Mouse (Mus musculus): ENCODE measurements around the gene Setd4.

Gene Setd4

DNA sequence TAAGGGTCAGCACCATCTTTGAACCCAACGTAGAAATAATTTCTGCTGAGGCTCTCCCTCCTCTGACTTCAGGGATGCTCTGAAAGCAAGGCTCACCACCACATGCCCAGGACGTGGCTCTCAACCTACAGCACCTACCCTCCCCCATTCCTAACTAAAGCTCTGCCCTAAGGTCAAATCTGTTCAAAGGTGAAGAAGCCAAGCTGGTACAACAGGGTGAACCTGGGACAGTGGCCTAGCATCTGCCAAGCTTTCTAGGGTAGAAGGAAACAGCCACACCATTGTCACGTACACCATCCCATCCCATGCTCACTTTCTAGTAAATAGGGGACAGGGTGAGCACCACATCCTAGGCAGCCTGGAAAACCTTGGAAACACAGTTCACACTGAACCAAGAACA lies 11.2 kb downstream of the Setd4 start:
- no peak for DNase-seq (ENCODE audit: low read depth, low spot score)

DNA sequence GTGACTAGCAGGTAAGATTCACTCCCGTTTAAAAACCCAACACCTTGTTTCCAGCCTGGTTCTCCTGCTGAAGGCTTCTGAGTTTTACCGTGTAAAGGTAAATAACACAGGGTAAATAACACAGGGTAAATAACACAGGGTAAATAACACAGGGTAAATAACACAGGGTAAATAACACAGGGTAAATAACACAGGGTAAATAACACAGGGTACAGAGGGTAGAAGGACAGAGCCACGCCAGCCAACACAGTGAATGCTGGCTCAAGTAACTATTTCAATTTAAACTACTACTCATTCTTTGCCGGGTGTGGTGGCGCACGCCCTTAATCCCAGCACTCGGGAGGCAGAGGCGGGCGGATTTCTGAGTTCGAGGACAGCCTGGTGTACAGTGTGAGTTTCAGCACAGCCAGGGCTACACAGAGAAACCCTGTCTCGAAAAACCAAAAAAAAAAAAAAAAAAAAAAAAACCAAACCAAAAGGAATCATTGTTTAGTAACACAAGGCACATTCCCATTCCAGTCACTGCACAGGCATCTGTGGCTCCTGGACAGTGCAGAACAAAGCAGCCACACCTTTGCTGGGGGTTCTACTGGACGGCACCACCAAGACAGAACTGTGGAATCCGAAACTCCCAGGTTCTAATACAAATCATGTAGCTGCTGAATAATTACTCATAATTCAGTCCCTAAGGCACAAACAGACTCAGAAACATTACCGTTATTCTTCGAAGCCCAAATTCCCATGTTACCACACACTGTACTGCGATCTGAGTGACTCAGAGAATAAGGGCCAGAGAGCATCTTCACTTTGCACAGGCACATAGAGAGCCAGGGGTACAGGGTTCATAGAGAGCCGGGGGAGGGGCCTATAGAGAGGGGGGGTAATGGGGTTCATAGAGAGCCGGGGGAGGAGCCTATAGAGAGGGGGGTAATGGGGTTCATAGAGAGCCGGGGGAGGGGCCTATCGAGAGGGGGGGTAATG lies 12.1 kb downstream of the Setd4 start:
- DNase-seq (ENCODE audit: low read depth, low spot score), result no peak

DNA sequence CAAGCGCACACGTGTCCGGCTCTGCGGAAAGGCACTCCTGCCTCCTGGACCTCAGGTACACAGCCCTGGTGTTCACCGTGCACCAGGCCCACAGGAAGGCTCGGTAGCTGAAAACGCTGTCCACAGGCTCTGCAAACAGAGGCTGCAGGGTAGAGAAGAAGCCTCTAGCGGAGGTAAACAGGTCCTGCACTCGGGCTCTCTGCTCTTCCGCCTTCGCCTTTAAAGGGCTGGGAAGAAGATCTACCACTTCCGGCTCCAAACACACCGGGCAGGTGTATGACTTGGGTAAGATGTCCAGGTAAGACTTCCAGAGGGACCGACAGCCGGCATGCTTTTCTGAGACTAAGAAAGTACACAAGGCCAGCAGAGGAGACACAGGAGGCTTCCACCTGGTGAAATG lies 12.9 kb downstream of the Setd4 start:
- no peak for DNase-seq (ENCODE audit: low read depth, low spot score)

DNA sequence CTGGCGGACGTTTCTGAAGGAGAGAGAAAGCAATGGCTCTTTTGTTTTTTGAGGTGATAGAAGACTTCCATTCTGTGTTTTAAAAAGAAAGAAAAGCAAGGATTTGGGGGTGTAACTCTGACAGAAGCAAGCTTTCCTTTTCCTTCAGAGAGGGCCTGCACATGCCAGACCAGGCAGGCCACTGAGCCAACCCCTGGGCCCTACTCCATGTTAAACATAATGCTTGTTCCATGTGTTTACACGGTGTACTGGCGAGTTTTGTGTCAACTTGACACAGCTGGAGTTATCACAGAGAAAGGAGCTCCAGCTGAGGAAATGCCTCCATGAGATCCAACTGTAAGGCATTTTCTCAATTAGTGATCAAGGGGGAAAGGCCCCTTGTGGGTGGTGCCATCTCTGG lies 15.6 kb downstream of the Setd4 start:
- no peak for DNase-seq (ENCODE audit: low read depth, low spot score)

DNA sequence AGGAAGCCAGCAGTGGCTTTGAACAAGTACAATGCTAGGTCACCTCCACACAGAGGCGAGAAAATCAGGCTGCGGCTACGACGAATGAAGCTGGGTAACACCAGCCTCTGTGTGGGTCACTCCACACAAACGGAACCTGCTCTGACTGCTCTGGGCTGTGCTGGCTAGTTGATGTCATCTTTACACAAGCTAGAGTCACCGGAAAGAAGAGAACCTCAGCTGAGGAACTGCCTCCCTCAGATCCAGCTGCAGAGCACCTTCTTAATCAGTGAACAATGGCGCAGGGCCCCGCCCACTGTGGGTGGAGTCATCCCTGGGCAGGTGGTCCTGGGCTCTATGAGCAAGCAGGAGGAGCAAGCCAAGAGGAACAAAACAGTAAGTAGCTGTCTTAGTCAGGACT lies 17.5 kb downstream of the Setd4 start:
- DNase-seq (ENCODE audit: low read depth, low spot score), result peak; percentile 71

DNA sequence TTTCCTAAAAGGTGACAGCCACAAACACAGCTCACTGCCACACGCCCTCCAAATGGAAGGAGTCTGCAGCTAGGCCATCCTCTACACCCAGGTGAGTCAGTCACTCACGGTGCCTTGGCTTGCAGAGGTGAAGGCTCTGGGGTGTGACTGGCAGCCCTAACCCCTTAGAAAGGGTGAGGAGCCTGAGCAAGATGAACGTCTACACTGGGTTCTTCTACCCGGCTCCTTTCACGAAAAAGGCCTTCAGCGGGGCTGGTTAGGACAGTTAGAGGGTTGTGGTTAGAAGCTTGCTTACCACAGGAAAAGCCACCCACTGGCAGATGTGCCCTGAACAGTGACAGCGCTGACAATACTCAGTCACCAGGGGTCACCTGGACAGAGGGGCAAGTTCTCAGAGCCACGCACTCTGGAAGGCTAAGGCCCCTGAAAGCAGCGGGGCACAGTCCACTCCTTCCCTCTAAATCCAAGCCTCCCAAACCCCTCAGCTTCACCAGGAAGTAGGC lies 18.1 kb downstream of the Setd4 start:
- peak; percentile 70 for DNase-seq (ENCODE audit: low read depth, low spot score)

DNA sequence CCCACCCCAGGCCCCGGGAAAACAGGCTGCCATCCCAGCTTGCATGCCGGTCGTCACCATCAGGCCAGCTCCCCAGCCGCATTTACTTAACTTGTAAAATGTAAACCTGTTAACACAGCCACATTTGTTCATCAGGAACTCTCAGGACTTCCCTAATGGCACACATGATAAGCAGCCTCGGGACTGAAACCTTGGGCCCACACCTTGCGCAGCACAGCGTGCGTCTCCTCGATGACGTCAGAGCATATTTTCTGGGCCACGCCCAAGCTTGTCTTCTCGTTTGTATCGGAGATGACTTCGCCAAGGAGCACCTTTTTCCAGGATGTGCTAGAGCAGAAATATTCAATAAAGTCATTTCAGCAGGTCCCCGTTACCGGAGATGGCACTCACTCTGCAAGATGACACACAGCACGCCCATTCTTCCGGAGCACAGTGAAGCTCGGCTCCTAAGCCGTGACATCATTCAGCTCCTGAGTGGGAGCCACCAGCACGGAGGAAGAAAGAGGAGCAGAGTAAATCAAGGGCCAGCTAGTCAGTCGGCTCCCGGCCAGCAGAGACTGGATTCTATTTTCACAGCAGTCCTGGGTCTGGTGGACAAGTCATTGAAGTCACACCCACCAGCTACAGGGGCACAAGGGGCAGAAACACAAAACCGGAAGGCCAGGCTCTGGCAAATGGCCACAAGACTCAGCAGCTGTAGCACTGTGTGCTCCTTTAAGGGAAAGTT lies 18.7 kb downstream of the Setd4 start:
- DNase-seq (ENCODE audit: low read depth, low spot score), result peak; percentile 54

DNA sequence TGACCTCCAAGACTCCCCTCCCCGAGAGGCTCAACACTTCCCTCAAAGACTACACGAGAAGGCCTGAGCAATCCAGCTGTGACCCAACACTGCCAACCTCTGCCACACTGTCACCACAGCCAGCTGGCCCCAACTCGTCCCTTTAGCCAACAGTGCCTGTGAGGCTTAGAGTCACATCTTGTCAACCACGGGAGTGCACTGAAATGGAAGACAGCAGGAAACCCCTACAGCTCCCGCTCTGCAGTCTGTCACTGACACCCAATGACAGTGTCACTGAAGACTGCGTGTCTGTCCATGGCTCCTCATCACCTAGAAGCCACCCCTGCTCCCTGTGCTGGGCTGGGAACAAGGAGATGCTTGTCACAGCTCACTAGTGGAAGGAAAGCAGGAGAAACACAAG lies 22.7 kb downstream of the Setd4 start:
- no peak for DNase-seq (ENCODE audit: low read depth, low spot score)

DNA sequence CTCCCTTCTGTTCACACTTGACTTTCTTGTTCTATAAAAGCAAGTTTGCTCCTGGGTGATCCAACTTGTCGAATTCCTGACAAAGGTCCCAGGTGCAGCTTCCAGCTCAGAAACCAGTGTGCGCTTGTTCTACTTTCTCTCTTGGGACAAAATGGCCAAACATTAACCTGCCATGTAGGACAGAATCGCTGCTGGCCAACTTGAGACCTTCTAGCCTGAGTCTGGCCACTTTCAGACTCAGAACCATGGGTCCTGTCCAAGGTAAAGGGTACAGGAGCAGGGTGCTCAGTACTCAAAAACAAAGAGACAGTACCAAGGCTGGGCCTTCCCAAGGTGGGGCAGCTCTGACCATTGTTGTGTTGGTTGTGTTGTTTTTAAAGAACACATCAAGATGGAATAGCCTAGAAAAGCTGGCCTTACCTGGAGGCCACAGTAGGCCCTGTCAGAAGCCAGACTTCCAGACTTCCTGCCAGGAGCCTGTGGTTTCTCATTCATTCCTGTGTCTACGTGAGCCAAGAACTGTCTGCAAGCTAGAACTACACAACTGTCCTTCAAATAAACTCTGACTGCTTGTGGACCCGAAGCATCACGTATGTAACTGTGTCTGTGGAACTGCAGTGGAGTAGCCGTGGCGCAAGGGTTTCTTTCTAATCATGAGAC lies 25.4 kb downstream of the Setd4 start:
- no peak for DNase-seq (ENCODE audit: low read depth, low spot score)

DNA sequence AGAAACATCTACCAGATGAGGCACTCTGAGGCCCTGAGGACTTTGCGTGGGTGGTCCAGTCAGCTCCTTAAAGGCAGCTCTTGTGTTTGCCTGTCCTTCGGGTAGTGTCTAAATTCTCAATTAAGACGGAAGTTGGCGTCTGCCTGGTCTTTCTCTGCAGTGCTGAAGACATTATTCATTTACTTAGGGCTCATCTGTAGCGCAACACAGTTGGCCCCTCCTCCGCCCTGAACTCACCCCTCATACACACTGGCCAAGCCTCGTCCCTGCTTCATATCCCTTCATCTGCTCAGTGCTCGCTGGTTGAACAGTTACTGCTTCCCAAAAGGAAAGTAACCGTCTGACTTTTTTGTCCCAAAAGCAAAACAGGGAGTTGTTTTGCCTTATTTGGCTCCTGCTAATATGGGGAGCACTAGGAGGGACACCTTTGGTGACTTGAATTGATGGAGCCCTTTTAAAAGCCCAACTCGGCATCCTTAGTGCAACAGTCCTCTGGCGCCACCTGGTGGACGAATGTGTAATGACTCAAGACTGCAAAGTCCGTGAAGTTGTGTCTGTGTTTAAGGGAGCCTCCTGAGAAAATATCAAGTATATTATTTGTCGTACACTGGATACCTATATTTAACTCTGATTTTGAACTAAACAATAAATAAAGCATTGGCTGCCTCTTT lies 27.3 kb downstream of the Setd4 start:
- DNase-seq (ENCODE audit: low read depth, low spot score), result peak; percentile 78

DNA sequence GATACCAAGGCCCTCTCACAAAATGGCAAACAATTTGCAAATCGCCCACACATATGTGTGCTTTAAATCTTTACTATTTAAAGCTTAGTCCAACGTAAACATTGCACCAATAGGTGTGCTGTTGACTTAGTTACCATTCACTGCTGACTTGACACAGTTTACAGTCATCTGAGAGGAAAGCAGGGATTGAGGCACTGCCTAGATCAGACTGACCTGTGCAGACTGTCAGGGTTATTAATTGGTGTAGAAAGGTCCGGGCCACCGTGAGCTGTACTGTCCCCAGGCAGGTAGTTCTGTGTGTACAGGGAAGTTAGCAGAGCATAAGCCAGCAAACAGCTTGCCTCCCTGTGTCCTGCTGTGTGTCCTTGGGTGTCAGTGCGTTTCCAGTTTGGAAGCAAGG lies 28.3 kb downstream of the Setd4 start:
- no peak for DNase-seq (ENCODE audit: low read depth, low spot score)

DNA sequence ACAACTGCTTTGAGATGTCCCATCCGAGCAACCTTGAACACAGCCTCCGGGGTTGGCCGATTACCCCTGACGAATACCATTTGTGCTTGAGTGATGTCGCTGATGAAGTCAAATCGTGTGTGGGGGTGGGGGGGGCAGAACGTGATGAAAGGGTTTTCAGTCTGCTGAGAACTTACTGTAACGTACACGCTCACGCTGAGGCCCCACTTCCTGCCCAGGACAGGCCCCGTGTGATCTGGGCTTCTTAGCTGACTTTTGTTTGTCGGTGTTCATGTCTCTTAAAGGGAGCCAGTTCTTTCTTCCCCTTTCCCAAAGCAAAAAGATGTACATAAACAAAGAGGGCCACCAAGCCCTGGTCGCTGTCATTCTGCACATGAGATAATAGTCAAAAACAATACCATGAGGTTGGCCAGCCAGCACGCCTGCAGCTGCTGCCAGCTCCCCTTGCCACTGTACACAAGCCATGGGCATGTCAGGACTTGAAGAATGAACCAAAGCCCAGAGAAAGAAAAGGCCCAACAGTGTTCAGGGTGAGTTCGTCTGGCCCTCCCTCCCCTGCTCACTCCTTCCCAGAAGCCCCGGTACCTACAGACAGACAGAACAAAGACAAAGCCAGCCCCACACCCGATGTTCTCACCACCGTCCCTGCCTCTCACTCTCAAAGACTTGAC lies 29.2 kb downstream of the Setd4 start:
- DNase-seq (ENCODE audit: low read depth, low spot score), result peak; percentile 90

DNA sequence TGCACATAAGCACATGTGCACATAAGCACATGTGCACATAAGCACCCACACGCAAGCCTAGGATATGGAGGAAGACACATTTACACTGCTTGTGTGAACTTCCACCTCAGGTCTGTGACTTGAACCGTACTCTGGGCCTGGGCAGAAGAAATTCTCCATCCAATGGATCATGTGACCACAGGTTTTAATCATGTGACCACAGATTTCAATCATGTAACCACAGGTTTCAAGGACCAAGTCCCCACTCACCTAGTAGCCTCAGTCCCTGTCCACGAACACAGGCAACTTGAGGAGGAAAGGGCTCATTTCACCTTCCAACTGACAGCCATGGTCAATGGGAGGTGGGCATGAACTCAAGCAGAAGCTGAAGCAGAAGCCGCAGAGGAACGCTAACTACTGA lies 30.4 kb downstream of the Setd4 start:
- DNase-seq (ENCODE audit: low read depth, low spot score), result no peak

DNA sequence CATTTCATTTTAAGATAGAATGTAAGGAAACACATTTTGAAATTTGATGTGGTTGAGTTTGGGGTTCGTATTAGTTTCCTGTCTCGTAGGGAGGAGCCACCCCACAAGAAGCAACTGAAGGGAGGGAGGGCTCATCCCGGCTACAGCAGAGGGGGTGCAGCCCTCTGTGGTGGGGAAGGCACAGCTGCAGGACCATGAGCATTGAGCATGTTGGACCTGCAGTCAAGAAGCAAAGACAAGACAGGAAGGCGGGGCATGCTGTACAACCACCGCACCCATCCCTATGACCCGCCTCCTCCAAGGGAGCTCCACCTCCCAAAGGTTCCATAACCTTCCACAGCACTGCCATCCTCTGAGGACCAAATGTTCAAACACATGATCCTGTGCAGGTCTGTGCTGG lies 31.5 kb downstream of the Setd4 start:
- peak; percentile 84 for DNase-seq (ENCODE audit: low read depth, low spot score)

DNA sequence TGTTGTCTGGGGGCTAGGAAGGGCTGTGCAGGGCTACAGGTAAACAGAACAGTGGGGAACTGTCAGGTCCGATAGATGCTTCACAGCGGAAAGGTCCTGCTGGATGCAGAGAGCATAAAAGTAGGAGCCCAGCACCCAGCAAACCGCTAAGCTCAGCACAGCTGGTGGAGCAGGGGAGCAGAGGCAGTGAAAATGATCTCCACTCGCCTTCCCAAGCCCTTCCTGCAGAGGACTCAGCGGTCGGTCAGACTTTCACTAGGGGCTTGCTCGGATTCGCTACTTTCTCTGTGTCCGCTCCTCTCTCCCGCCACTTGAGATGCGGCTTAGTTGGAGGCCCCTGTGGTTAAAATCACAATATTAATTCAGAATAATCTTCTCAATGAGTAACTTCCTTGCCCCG lies 45.4 kb downstream of the Setd4 start:
- no peak for DNase-seq (ENCODE audit: low read depth, low spot score)

DNA sequence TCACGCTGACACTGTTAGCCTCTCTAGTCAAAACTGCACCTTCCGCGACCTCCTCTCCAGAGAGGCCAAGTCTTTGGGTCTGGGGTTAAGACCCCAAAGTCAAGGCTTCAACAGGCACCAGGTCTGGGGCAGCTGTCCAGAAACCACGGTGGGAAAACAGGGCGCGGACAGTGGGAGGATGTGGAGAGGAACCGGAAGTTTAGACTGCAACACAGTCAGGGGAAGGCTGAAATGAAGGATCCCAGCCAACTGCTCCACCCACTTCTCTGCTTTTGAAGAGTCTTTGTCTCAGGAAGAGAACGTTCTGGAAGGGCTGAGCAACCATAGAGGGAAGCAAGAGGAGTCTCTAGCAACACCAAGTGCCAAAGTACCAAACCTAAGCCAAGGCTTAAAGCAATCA lies 46.2 kb downstream of the Setd4 start:
- DNase-seq (ENCODE audit: low read depth, low spot score), result no peak

DNA sequence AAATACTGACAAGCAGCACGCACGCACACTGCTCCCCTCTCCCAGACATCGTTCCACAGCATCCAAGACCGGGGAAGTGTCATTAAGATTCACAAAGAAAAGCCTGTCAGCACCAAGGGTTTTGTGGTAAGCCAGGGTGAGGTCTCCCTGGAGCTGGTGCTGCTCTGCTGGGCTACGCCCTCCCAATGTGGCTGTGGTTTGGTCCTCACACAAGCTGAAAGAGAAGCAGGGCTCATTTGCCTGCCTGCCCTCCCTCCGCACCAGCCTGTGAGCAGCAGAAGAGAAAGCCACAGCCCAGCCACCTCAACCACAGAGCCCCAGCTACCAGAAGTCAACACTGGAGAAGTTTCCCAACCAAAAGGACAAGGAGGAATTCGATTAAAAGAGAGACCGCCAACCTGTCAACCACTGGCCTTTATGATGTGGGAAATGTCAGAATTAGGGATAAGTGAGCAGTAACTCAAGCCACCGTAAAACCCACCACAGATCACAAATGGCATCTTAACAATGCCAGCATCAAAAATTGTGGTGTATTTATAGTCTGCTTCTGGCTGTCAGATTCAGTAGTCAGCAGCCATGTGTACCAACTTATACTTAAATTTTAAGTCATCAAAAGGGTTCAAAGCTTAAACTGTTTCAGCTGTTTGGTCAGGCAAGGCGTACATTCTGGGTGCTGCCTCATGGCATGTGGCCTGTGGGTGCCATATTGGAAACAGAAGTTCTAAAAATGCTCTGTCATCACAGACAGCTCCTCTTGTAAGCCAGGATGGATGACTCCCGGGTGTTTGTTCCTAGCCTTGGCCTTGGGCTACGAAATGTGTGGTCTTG lies 51.0 kb downstream of the Setd4 start:
- peak; percentile 85 for DNase-seq (ENCODE audit: low read depth, low spot score)

DNA sequence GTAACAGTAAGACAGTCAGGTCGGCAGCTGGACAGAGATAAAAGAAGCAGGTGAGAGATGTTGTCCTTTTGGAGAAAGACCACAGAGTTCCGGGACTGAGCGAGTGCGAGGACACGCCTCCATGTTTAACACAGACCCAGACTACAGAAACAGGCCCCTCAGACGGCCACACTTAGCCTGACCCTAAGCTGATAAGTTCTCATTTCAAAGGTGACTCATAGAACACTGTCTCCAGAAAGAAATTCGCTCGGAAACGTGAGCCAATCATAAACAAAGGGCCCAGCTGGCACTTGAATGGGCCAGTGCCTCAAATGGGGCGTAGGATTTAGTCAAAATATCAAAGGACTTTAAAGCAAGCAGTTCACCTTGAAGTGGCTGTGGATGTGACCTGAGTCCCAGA lies 54.6 kb downstream of the Setd4 start:
- DNase-seq (ENCODE audit: low read depth, low spot score), result no peak

DNA sequence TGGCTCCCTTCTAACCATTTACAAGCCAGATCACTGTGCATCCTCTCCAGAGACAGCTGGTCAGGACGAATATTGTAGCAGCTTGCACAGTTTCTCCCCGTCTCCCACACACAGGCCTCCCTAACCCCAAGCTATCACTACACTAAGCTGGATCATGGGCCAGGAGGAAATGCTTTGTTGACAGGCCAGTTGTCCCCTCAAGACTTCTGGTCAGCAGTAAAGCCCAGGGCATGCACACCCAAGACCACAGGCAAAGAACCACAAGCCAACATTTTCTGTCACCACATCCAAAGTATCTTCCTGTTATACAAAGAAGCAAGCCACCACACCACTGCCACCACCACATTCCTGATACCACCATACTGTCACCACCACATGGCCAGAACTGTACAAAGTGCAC lies 55.8 kb downstream of the Setd4 start:
- DNase-seq (ENCODE audit: low read depth, low spot score), result no peak

DNA sequence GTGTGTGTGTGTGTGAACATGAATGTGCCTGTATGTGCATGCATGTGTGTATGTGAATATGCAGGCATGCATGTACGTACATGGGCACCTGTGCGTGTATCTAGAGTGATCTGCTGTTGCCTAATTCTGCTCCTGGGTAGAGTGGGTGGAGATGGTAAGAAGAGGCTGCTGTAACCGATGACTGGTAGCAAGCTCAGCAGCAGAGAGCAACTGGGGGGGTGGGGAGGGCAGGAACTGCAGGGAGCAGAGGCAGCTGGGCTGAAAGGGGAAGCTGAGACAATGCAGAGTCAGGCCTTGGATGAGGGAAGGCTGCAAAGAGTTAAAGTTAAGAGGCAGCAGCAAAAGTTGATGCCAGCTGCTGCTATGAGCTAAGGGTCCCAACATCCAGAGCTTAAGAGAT lies 56.7 kb downstream of the Setd4 start:
- peak; percentile 64 for DNase-seq (ENCODE audit: low read depth, low spot score)
